Mouse (Mus musculus): ENCODE results near the gene Frmd4a. TPM values are rescaled to one million over a fixed set of nuclear protein-coding genes. Genes with fewer than 3 reads are reported as not detected.

The Frmd4a gene
- polyA plus RNA-seq, 1 experiment from 2014 or later, result 64.3 TPM

- DNase-seq (ENCODE audit: low spot score), result no peak
- H3K4me1 ChIP-seq, result no peaks in the 10 kb centered on the region
These were observed 66.4 kb downstream of the Frmd4a start for GRCm38 (mm10) chr2:4083877-4084276.

GRCm38 (mm10) chr2:4097601-4098000, 80.1 kb downstream of the Frmd4a start:
- no peak overlapping the region for H3K27ac ChIP-seq
- 80% methylated on average over 1 of the region's 1 CpGs for WGBS
- no peak for DNase-seq (ENCODE audit: low spot score)
- no peaks in the 10 kb centered on the region for H3K27me3 ChIP-seq (ENCODE audit: low read depth, poor library complexity, severe bottlenecking)
- H3K4me3 ChIP-seq, result no peak overlapping the region
- H3K36me3 ChIP-seq, result no peaks in the 10 kb centered on the region
- H3K4me1 ChIP-seq, result no peaks in the 10 kb centered on the region
- no peaks in the 10 kb centered on the region for H3K9me3 ChIP-seq (replicated peaks)

More at GRCm38 (mm10) chr2:4083877-4084276, 66.4 kb downstream of the Frmd4a start:
- Histone ChIP-seq H3K9me3 (replicated peaks) (no peaks in the 10 kb centered on the region), H3K4me3 (no peak overlapping the region), H3K36me3 (no peaks in the 10 kb centered on the region), H3K27me3 (ENCODE audit: low read depth, poor library complexity, severe bottlenecking) (no peaks in the 10 kb centered on the region), H3K27ac (no peak overlapping the region)
- WGBS, result 84% methylated on average over 6 of the region's 6 CpGs

GRCm38 (mm10) chr2:4098948-4099776, 81.6 kb downstream of the Frmd4a start:
- H3K9me3 ChIP-seq (replicated peaks), result no peaks in the 10 kb centered on the region
- no peak overlapping the region for H3K4me3 ChIP-seq
- no peak overlapping the region for H3K27ac ChIP-seq
- no peaks in the 10 kb centered on the region for H3K36me3 ChIP-seq
- no peaks in the 10 kb centered on the region for H3K27me3 ChIP-seq (ENCODE audit: low read depth, poor library complexity, severe bottlenecking)
- WGBS, result 79% methylated on average over 8 of the region's 8 CpGs
- no peak for DNase-seq (ENCODE audit: low spot score)
- no peaks in the 10 kb centered on the region for H3K4me1 ChIP-seq

- Histone ChIP-seq H3K4me1 (no peaks in the 10 kb centered on the region), H3K27me3 (ENCODE audit: low read depth, poor library complexity, severe bottlenecking) (no peaks in the 10 kb centered on the region), H3K9me3 (replicated peaks) (no peaks in the 10 kb centered on the region), H3K27ac (no peak overlapping the region), H3K4me3 (no peak overlapping the region), H3K36me3 (no peaks in the 10 kb centered on the region)
- DNase-seq (ENCODE audit: low spot score), result no peak
These were observed 82.2 kb downstream of the Frmd4a start for GRCm38 (mm10) chr2:4099777-4100104.

GRCm38 (mm10) chr2:4101370-4101769, 83.9 kb downstream of the Frmd4a start:
- H3K27ac ChIP-seq, result no peak overlapping the region
- no peaks in the 10 kb centered on the region for H3K36me3 ChIP-seq
- 82% methylated on average over 2 of the region's 2 CpGs for WGBS
- no peak overlapping the region for H3K4me3 ChIP-seq
- H3K4me1 ChIP-seq, result no peaks in the 10 kb centered on the region
- no peaks in the 10 kb centered on the region for H3K27me3 ChIP-seq (ENCODE audit: low read depth, poor library complexity, severe bottlenecking)
- no peak for DNase-seq (ENCODE audit: low spot score)
- H3K9me3 ChIP-seq (replicated peaks), result no peaks in the 10 kb centered on the region

GRCm38 (mm10) chr2:4113303-4113920, 95.9 kb downstream of the Frmd4a start:
- no peaks in the 10 kb centered on the region for H3K36me3 ChIP-seq
- H3K4me3 ChIP-seq, result no peak overlapping the region
- no peak for DNase-seq (ENCODE audit: low spot score)
- no peaks in the 10 kb centered on the region for H3K9me3 ChIP-seq (replicated peaks)
- H3K27ac ChIP-seq, result no peak overlapping the region
- H3K27me3 ChIP-seq (ENCODE audit: low read depth, poor library complexity, severe bottlenecking), result no peaks in the 10 kb centered on the region
- 83% methylated on average over 7 of the region's 7 CpGs for WGBS
- no peaks in the 10 kb centered on the region for H3K4me1 ChIP-seq

- DNase-seq (ENCODE audit: low spot score), result peak; percentile 31
- no peak overlapping the region for H3K4me3 ChIP-seq
- peak overlapping the region; percentile 40; the same call in 1 of the 2 replicates for H3K27ac ChIP-seq
- 37% methylated on average over 9 of the region's 9 CpGs for WGBS
- H3K9me3 ChIP-seq (replicated peaks), result no peaks in the 10 kb centered on the region
- H3K36me3 ChIP-seq, result no peaks in the 10 kb centered on the region
- H3K27me3 ChIP-seq (ENCODE audit: low read depth, poor library complexity, severe bottlenecking), result no peaks in the 10 kb centered on the region
- H3K4me1 ChIP-seq, result peaks cover 9% of the 10 kb centered on the region
These were observed 102.4 kb downstream of the Frmd4a start for GRCm38 (mm10) chr2:4119678-4120458.

GRCm38 (mm10) chr2:4131216-4131615, 113.7 kb downstream of the Frmd4a start:
- no peaks in the 10 kb centered on the region for H3K36me3 ChIP-seq
- H3K27me3 ChIP-seq (ENCODE audit: low read depth, poor library complexity, severe bottlenecking), result no peaks in the 10 kb centered on the region
- no peak overlapping the region for H3K4me3 ChIP-seq
- no peak overlapping the region for H3K27ac ChIP-seq
- DNase-seq (ENCODE audit: low spot score), result no peak
- no peaks in the 10 kb centered on the region for H3K4me1 ChIP-seq
- WGBS, result 98% methylated on average over 4 of the region's 4 CpGs
- no peaks in the 10 kb centered on the region for H3K9me3 ChIP-seq (replicated peaks)

GRCm38 (mm10) chr2:4137493-4137892, 120.0 kb downstream of the Frmd4a start:
- Histone ChIP-seq H3K4me1 (no peaks in the 10 kb centered on the region), H3K9me3 (replicated peaks) (no peaks in the 10 kb centered on the region), H3K36me3 (no peaks in the 10 kb centered on the region), H3K4me3 (no peak overlapping the region), H3K27me3 (ENCODE audit: low read depth, poor library complexity, severe bottlenecking) (no peaks in the 10 kb centered on the region), H3K27ac (no peak overlapping the region)
- DNase-seq (ENCODE audit: low spot score), result no peak
- 86% methylated on average over 3 of the region's 3 CpGs for WGBS

- Histone ChIP-seq H3K4me1 (no peaks in the 10 kb centered on the region), H3K27ac (no peak overlapping the region), H3K36me3 (no peaks in the 10 kb centered on the region), H3K4me3 (no peak overlapping the region), H3K27me3 (ENCODE audit: low read depth, poor library complexity, severe bottlenecking) (no peaks in the 10 kb centered on the region), H3K9me3 (replicated peaks) (no peaks in the 10 kb centered on the region)
- DNase-seq (ENCODE audit: low spot score), result no peak
- 71% methylated on average over 4 of the region's 4 CpGs for WGBS
These were observed 124.9 kb downstream of the Frmd4a start for GRCm38 (mm10) chr2:4142221-4142950.

GRCm38 (mm10) chr2:4144424-4144823, 126.9 kb downstream of the Frmd4a start:
- no peaks in the 10 kb centered on the region for H3K36me3 ChIP-seq
- no peaks in the 10 kb centered on the region for H3K27me3 ChIP-seq (ENCODE audit: low read depth, poor library complexity, severe bottlenecking)
- H3K4me1 ChIP-seq, result peaks cover 2% of the 10 kb centered on the region; the same call in 1 of the 2 replicates
- H3K4me3 ChIP-seq, result no peak overlapping the region
- no peak for DNase-seq (ENCODE audit: low spot score)
- no peak overlapping the region for H3K27ac ChIP-seq
- no peaks in the 10 kb centered on the region for H3K9me3 ChIP-seq (replicated peaks)
- 92% methylated on average over 4 of the region's 4 CpGs for WGBS

- Histone ChIP-seq H3K4me3 (peak overlapping the region; percentile 57), H3K9me3 (replicated peaks) (no peaks in the 10 kb centered on the region), H3K27ac (peak overlapping the region; percentile 82), H3K27me3 (ENCODE audit: low read depth, poor library complexity, severe bottlenecking) (peaks cover 9% of the 10 kb centered on the region), H3K4me1 (peaks cover 24% of the 10 kb centered on the region), H3K36me3 (no peaks in the 10 kb centered on the region)
- DNase-seq (ENCODE audit: low spot score), result peak; percentile 56
- 7% methylated on average over 14 of the region's 14 CpGs for WGBS
These were observed 135.1 kb downstream of the Frmd4a start for GRCm38 (mm10) chr2:4152521-4153040.

All from limb, embryonic 10.5 days (tissue).